Mouse (Mus musculus): ENCODE data around the gene Trim37. TPM values are rescaled to one million over a fixed set of nuclear protein-coding genes. Genes with fewer than 3 reads are reported as not detected.
A peak's percentile ranks its signal among the peaks of the same experiment; 100 is the strongest.

Trim37 gene
- polyA plus RNA-seq, 1 experiment from 2014 or later, result 33.1 TPM

DNA sequence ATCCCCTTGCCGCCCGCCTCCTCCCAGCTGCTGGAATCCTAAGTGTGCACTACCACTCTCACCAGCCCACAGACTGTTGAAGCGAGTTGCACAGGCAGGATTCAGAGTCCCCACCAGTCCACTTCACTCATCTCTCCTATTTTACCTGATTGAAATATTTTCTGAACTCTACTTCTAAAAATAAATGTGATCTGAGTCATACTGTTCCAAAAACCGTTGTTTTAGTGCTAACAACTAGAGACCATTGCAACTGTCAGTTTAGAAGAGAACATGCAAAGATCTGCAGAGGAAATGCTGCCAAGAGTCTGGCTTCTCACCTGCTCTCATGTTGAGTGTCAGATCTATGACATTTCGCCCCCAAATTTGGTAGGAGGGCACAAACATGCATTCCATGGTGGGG is 106.5 kb downstream of the Trim37 start:
- ChIA-PET CTCF (no interaction called here), POLR2A (no interaction called here)
- no peaks in the 10 kb centered on the region for H3K27me3 ChIP-seq
- in situ Hi-C loops (cut with MboI; ENCODE audit: low pct_unique_long_range_greater_than_20kb), result no loop called here
- no peak for TF ChIP-seq CTCF (IDR thresholded peaks at IDR 0.05)
- DNase-seq (ENCODE audit: low read depth, low spot score), result no peak
- ATAC-seq, result no peak

DNA sequence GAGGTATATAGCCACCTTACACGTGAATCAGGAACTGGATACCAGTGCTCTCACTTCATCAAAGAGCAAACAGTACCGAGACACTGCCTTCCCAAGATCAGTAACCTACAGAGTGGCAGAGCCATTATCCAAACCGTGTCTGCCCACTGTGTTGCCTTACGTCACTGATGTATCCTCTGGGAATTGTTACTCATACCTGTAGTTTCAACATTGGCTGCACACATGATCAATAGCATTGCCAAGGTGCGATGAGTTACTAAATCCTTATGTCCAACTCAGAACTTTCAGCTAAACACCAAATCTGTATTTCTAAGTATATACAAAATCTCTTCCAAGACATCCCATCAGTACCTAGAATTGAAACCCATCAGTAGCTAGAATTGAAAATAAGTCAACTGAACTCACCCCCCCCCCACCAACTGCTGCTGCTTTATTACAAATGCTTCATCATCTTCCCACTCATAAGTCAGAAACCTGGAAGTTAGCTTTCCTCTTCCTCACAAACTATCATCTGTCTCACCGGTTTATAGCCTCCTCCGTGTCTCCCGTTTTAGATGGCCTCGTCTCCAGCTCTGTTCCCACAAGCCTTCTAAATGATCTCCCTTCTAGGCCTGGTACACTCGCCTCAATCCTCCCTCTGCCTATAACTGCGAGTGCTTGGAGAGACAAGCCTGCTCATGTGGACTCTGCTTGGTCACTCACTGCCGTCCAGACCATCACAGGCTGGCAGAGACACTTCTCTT is 108.0 kb downstream of the Trim37 start:
- CTCF ChIA-PET, result no interaction called here
- TF ChIP-seq CTCF (IDR thresholded peaks at IDR 0.05), result no peak
- no peak for DNase-seq (ENCODE audit: low read depth, low spot score)
- POLR2A ChIA-PET, result no interaction called here
- ATAC-seq, result no peak
- in situ Hi-C loops (cut with MboI; ENCODE audit: low pct_unique_long_range_greater_than_20kb), result no loop called here
- H3K27me3 ChIP-seq, result no peaks in the 10 kb centered on the region

GRCm38 (mm10) chr11:87235486-87235872 is 108.6 kb downstream of the Trim37 start:
- DNase-seq (ENCODE audit: low read depth, low spot score), result no peak
- POLR2A ChIA-PET, result no interaction called here

GRCm38 (mm10) chr11:87238891-87239530 is 112.1 kb downstream of the Trim37 start:
- in situ Hi-C loops (cut with MboI; ENCODE audit: low pct_unique_long_range_greater_than_20kb), result no loop called here

More at GRCm38 (mm10) chr11:87235486-87235872, 108.6 kb downstream of the Trim37 start:
- no peak for ATAC-seq
- CTCF ChIA-PET, result no interaction called here
- no peak for TF ChIP-seq CTCF (IDR thresholded peaks at IDR 0.05)
- in situ Hi-C loops (cut with MboI; ENCODE audit: low pct_unique_long_range_greater_than_20kb), result no loop called here
- no peaks in the 10 kb centered on the region for H3K27me3 ChIP-seq

GRCm38 (mm10) chr11:87240141-87240832 is 113.4 kb downstream of the Trim37 start:
- ATAC-seq (no peak), DNase-seq (ENCODE audit: low read depth, low spot score) (no peak)
- in situ Hi-C loops (cut with MboI; ENCODE audit: low pct_unique_long_range_greater_than_20kb), result no loop called here
- CTCF ChIA-PET, result no interaction called here
- POLR2A ChIA-PET, result no interaction called here
- H3K27me3 ChIP-seq, result no peaks in the 10 kb centered on the region
- no peak for TF ChIP-seq CTCF (IDR thresholded peaks at IDR 0.05)

More at GRCm38 (mm10) chr11:87238891-87239530, 112.1 kb downstream of the Trim37 start:
- ATAC-seq (no peak), DNase-seq (ENCODE audit: low read depth, low spot score) (no peak)
- no peaks in the 10 kb centered on the region for H3K27me3 ChIP-seq
- no peak for TF ChIP-seq CTCF (IDR thresholded peaks at IDR 0.05)
- CTCF ChIA-PET, result no interaction called here
- POLR2A ChIA-PET, result interaction anchor here (0.6 kb wide), 1 partner anchor 59 kb away, joined by 4 read pairs; no protein-coding TSS in a partner anchor

DNA sequence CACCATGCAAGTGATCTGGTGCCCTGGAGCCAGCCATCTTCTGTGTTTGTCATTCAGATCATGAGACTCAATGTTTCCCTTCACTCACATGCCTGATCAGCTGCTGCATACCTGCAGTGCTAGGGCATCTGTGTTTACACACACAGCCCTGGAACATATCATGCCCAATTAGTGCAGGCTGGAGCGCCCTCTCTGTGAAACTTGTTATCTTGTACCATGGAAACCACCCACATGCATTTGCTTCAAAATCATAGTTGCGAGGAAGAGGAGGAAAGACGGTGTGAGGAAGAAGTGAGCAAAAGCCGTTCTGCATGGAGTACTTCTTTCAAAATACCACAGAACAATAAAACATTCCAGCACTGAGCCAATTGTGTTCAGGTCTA is 113.9 kb downstream of the Trim37 start:
- POLR2A ChIA-PET, result no interaction called here
- no peak for TF ChIP-seq CTCF (IDR thresholded peaks at IDR 0.05)
- DNase-seq (ENCODE audit: low read depth, low spot score) (no peak), ATAC-seq (no peak)
- CTCF ChIA-PET, result no interaction called here
- H3K27me3 ChIP-seq, result no peaks in the 10 kb centered on the region
- in situ Hi-C loops (cut with MboI; ENCODE audit: low pct_unique_long_range_greater_than_20kb), result no loop called here

DNA sequence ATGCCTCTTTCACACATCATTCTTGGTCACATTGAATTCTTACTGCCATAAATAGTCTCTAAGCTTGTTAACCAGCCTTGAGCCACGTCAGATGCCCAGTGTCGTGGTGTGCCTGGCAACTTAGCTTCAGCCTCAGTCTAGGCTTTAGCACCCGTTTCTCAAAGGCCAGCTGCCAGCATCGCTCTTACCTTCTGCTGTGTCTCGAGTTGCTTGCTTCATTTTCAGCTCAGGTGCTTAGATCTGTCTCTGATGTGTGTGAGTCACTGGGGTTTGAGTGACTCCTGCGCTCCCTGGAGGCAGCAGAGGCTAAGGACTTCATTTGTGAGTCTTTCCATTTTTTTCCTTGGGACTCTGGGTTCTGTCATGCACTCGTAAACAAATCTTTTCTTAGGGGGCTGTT is 114.4 kb downstream of the Trim37 start:
- POLR2A ChIA-PET, result no interaction called here

GRCm38 (mm10) chr11:87245171-87245840 is 118.4 kb downstream of the Trim37 start:
- H3K27me3 ChIP-seq, result no peaks in the 10 kb centered on the region
- CTCF ChIA-PET, result no interaction called here
- ATAC-seq, result no peak

More for the DNA sequence above, 114.4 kb downstream of the Trim37 start:
- in situ Hi-C loops (cut with MboI; ENCODE audit: low pct_unique_long_range_greater_than_20kb), result no loop called here
- CTCF ChIA-PET, result no interaction called here
- TF ChIP-seq CTCF (IDR thresholded peaks at IDR 0.05), result no peak
- no peaks in the 10 kb centered on the region for H3K27me3 ChIP-seq
- no peak for ATAC-seq
- DNase-seq (ENCODE audit: low read depth, low spot score), result no peak

DNA sequence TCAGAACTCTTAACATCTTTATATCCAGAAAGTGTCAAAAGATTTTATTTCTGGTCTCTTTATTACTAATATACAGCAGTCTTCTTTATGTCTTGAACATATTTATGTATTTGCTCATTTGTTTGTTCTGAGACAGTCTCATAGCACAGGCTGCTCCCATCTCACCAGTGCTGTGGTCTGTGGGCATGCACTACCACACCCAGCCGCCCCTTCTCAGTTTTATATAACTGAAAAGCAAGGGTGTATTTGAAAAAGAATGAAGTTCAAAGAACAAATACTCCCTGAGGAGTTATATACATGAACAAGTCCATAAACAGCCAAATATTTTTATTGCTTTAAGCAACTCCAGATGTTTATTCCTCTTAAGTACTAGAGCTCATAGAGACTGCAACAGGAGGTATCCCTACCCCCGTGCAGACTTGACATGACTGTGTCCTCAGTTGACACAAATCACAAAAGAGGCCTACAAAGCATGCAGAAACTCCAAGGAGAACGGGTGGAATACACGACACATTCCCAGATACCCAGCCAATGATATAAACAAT is 119.3 kb downstream of the Trim37 start:
- H3K27me3 ChIP-seq, result no peaks in the 10 kb centered on the region
- DNase-seq (ENCODE audit: low read depth, low spot score) (no peak), ATAC-seq (no peak)
- in situ Hi-C loops (cut with MboI; ENCODE audit: low pct_unique_long_range_greater_than_20kb), result no loop called here
- TF ChIP-seq CTCF (IDR thresholded peaks at IDR 0.05), result no peak
- ChIA-PET POLR2A (no interaction called here), CTCF (no interaction called here)

More at GRCm38 (mm10) chr11:87245171-87245840, 118.4 kb downstream of the Trim37 start:
- POLR2A ChIA-PET, result no interaction called here
- in situ Hi-C loops (cut with MboI; ENCODE audit: low pct_unique_long_range_greater_than_20kb), result no loop called here
- no peak for DNase-seq (ENCODE audit: low read depth, low spot score)
- TF ChIP-seq CTCF (IDR thresholded peaks at IDR 0.05), result no peak

DNA sequence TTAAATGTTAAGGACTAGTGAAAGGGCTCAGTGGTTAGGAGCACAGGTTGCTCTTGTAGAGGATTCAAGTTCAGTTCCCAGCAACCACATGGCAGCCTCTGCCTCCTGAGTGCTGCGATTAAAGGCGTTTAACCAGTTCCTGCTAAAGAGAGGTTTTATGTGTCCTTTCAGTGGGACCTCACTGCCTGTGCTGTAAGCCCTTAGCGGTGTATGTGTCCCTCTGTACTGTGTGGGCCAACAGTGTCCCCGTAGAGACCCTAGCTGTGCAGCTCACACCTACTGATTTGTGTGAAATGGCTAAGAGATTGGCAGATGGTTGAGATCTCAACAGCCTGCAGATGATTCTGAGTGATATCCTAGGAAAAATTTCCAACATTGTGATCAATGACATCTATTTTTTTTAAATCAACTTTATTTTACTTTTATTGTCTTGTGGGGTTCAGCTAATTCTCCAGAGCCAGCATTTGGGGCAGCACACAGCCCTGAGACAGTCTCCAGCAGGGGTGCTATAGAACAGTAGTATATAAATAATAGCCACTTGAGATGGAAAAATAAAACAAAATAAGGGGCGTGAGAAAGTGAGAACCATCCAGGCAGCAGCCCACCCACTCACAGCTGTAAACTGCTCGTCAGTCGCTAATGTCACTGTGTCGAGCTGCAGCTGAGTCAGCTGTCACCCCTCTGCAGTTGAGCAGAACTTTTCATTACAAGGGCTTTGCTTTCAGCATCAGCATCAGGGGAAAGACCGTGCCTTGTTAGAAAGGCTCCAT is 120.0 kb downstream of the Trim37 start:
- DNase-seq (ENCODE audit: low read depth, low spot score) (no peak), ATAC-seq (no peak)
- in situ Hi-C loops (cut with MboI; ENCODE audit: low pct_unique_long_range_greater_than_20kb), result no loop called here
- no peaks in the 10 kb centered on the region for H3K27me3 ChIP-seq
- CTCF ChIA-PET, result no interaction called here
- peak; percentile 19 for TF ChIP-seq CTCF (IDR thresholded peaks at IDR 0.05)
- POLR2A ChIA-PET, result no interaction called here
